8 mouse cellular contexts compared by ENCODE assay signal in the genomic region with DNA sequence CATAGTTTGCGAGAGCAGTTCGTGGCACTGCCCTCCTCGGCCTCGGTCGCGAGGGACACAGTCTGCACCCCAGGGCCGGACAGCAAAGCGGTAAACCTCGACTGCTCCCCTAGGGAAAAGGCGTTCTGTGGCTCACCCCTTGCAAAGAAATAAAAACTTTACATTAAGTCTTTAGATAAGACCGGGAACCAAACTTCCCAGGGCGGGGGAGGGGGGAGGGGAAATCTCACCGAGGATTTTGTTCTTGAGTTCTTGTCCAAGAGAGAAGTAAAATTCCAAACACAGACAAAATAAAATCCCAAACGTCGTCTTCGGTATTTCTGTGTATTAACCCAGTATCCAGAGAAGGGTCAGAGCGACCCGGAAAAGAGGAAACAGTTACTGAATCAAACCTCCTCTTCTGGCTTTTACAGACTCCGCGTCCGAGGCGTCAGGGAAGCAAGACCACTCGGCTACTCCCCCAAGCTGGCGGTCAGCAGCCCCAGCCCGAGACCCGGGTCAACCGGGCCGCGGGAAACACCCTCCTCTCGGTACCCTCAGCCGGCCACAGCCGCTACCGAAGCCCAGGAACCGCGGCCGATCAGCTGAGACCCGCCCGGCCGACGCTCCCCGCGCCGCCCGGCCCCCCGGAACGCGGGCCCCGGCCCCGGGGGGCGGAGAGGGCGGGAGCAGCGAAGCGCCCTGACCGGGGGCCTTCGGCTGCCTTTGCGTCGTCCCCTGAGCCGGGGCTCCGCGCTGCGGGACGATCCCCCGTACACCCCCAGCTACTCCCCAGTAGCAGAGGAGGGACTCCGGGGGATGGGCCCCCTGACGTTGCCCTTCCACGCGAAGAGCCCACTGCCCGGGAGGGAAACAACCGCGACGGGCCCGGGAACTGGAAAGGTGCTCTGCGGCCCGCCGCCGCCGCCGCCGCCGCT. TPM values are rescaled to one million over a fixed set of nuclear protein-coding genes. Genes with fewer than 3 reads are reported as not detected.
DNase-seq lines count a peak whose midpoint lies in the region; ATAC-seq lines count a peak whose summit lies in the region.

No protein-coding gene starts in this region.

- no peaks in the 10 kb centered on the region for H3K36me3 ChIP-seq in hindbrain, embryonic 15.5 days
- H3K36me3 ChIP-seq in midbrain, embryonic 10.5 days: peaks cover 23% of the 10 kb centered on the region

- peak; percentile 52 for ATAC-seq in hindbrain, embryonic 15.5 days (ENCODE audit: low FRiP score, low read depth)
- no peak for ATAC-seq in megakaryocyte progenitor cell, adult 5-6 weeks (replicated peaks; ENCODE audit: poor library complexity)

- H3K9ac ChIP-seq in hindbrain, embryonic 15.5 days: peak overlapping the region; percentile 98

- H3K27me3 ChIP-seq in hindbrain, embryonic 15.5 days: no peaks in the 10 kb centered on the region
- H3K27me3 ChIP-seq in midbrain, embryonic 10.5 days (ENCODE audit: low read depth, poor library complexity, severe bottlenecking): peaks cover 18% of the 10 kb centered on the region

- WGBS in hindbrain, embryonic 15.5 days: under 1% methylated on average over 77 of the region's 80 CpGs
- WGBS in midbrain, embryonic 10.5 days: under 1% methylated on average over 80 of the region's 80 CpGs

- peaks cover 44% of the 10 kb centered on the region for H3K4me1 ChIP-seq in hindbrain, embryonic 15.5 days (replicated peaks)
- H3K4me1 ChIP-seq in midbrain, embryonic 10.5 days: peaks cover 44% of the 10 kb centered on the region

- DNase-seq in Muller cell, postnatal 12 days (ENCODE audit: inconsistent ontology term): peak; percentile 13
- peak; percentile 56 for DNase-seq in cerebellum, adult 9-11 months
- DNase-seq in frontal cortex, postnatal 25 days (ENCODE audit: low spot score in 2 of 2): peak; percentile 13
- peak; percentile 32 for DNase-seq in left cerebral cortex, postnatal 4 days
- DNase-seq in midbrain, embryonic 10.5 days (ENCODE audit: low spot score): no peak
- DNase-seq in spleen, adult 12 weeks (ENCODE audit: low spot score): peak; percentile 46

- no peaks in the 10 kb centered on the region for H3K9me3 ChIP-seq in hindbrain, embryonic 15.5 days
- H3K9me3 ChIP-seq in midbrain, embryonic 10.5 days (replicated peaks): 0 out of 2 replicates have a peak, but pooled peaks cover 3% of the 10 kb centered on the region

- H3K4me3 ChIP-seq in hindbrain, embryonic 15.5 days: peak overlapping the region; percentile 96
- H3K4me3 ChIP-seq in midbrain, embryonic 10.5 days: peak overlapping the region; percentile 98

- H3K27ac ChIP-seq in hindbrain, embryonic 15.5 days (replicated peaks): peak overlapping the region; percentile 97
- peak overlapping the region; percentile 99 for H3K27ac ChIP-seq in midbrain, embryonic 10.5 days (replicated peaks)

- intact Hi-C loops in left cerebral cortex, postnatal 4 days (cut with DNase I): no loop called here

- H3K4me2 ChIP-seq in hindbrain, embryonic 15.5 days: peak overlapping the region; percentile 70

RNA-seq across cellular contexts. Expression of gene Kdm2a, which starts 1.7 kb away (rescaled TPM):
- 32.7 and 36.3 TPM in 2 replicates for polyA plus RNA-seq in hindbrain, embryonic 15.5 days (2015; fragmentation: Nextera tagmentation; extraction: Ambion mirVana)
- total RNA-seq in left cerebral cortex, postnatal 4 days (2021): 10 to 100 TPM; 71.2 to 80.9 TPM
- 47.7 and 50.4 TPM in 2 replicates for polyA plus RNA-seq in midbrain, embryonic 10.5 days (2016; fragmentation: Nextera tagmentation; extraction: Ambion mirVana)
- total RNA-seq in megakaryocyte progenitor cell, adult 5-6 weeks (2015): 59.0 and 64.3 TPM in 2 replicates
- total RNA-seq in megakaryocyte progenitor cell, adult 5-6 weeks (2017): 58.3 and 60.2 TPM in 2 replicates

RNA-seq across cellular contexts. Expression of gene Rhod, which starts 42.9 kb away (rescaled TPM):
- 5.7 and 6.7 TPM in 2 replicates for polyA plus RNA-seq in hindbrain, embryonic 15.5 days (2015; fragmentation: Nextera tagmentation; extraction: Ambion mirVana)
- total RNA-seq in left cerebral cortex, postnatal 4 days (2021): 1 to 10 TPM; 1.1 to 2.0 TPM
- 13.7 and 13.9 TPM in 2 replicates for polyA plus RNA-seq in midbrain, embryonic 10.5 days (2016; fragmentation: Nextera tagmentation; extraction: Ambion mirVana)
- not detected in 2 replicates for total RNA-seq in megakaryocyte progenitor cell, adult 5-6 weeks (2015)
- not detected in 2 replicates for total RNA-seq in megakaryocyte progenitor cell, adult 5-6 weeks (2017)
